Mouse (Mus musculus) left cerebral cortex, adult 8-10 months (tissue): ENCODE data around the gene Ttyh3. TPM values are rescaled to one million over a fixed set of nuclear protein-coding genes. Genes with fewer than 3 reads are reported as not detected.
A peak's percentile ranks its signal among the peaks of the same experiment; 100 is the strongest.
"Not testable (repeated sequence)": the region's sequence is repeated elsewhere in the genome, so short reads cannot be mapped to it uniquely, and the experiment has no call there.

Source experiments
- DNase-seq, 2 experiments: peaks; one replicate each; pipeline ENCODE4 v3.0.0; 2022; ENCODE audit warnings: low spot score in 2 of 2
- total RNA-seq, 4 experiments: library from RNA; stranded (reverse); gene quantifications; 2 replicates each; pipeline ENCODE4 v1.2.4; 2022

Gene Ttyh3
- total RNA-seq: 100 to 1,000 TPM; 173 to 201 (median 187) TPM

DNA sequence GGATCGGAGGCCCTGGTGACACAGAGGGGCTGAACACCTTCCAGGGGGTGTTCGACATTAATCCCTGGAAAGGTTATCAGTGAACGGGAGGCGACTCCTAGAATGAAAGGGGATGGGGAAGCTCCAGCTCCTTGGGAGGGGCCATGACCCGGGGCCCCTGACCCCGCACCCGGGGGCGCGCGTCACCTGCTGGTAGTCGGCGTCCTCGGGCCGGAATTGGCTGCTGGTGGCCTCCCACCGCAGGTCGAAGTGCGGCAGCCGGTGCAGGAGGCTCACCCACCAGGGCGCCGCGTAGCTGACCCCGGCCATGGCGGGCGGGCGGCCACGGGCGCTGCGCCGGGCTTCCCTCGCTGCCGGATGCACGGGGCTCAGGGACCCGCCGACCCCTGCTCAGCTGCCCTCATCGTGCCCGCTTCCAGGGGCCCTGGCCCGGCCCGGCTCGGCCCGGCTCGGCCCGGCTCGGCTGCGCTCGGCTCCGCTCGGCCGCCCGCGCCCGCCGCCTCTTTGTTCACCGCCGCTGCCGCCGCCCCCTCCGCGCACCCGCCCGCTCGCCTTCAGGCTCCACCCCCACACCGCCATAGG lies at the start of gene Ttyh3:
Gene Ttyh3 (minus strand): TSS at position 513 of the 582 bp plus-strand sequence.
- no peak for DNase-seq

- no peak for DNase-seq
Measured at GRCm38 (mm10) chr5:140695987-140696386, 47.2 kb upstream of the Ttyh3 start.

DNA sequence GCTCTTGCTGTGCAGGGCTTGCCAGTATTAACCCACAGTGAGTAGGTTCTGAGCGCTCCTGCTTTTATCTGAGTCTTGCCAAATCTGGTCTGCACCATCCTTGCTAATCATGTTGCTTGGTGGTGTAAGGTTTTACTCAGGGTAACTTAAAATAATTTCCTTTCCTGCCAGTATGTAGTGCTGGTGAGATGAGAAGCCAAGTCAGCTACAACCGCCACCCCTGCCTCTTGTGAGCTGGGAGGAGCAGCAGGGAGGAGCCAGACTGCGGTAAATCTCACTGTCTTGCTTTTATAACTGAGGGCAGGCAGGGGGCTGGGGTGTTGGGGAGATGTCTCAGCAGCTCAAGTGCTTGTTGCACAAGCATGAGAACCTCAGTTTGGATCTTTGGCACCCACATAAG lies 39.6 kb upstream of the Ttyh3 start:
- peak in 1 of 2 experiments; percentile 64 for DNase-seq

DNA sequence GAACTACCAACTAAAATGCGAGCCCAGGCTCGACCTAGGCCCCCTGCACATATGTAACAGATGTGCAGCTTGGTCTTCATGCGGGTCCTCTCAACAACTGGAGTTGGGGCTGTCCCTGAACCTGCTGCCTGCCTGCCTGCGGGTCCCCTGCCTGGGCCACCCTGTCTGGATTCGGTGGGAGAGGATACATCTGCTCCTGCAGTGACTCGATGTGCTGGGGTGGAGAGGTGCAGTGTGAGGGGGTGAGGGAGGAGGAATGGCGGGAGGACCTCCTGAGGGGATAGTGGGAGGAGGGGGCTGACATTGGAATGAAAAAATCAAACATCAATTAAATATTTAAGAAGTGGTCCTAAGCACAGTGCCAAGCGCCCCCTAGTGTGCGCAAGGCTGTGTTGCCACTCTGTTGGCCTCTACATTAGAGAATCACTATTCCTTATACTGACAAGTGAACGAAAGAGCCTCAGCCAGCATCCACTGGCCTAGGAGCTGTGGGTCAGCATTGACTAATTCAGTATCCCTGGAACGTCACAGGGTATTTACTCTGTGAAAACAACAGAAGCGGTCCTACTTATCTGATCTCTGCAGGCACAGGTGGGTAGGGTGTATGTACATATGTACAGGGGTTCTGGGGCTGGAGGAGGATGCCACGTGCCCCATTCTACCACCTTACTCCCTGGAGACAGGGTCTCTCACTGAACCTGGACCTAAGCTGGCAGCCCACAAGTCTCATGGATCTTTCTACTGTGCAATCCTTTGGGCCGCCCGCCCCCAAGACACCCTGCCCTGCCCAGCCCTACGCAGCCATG lies 35.7 kb upstream of the Ttyh3 start:
- DNase-seq: no peak

DNA sequence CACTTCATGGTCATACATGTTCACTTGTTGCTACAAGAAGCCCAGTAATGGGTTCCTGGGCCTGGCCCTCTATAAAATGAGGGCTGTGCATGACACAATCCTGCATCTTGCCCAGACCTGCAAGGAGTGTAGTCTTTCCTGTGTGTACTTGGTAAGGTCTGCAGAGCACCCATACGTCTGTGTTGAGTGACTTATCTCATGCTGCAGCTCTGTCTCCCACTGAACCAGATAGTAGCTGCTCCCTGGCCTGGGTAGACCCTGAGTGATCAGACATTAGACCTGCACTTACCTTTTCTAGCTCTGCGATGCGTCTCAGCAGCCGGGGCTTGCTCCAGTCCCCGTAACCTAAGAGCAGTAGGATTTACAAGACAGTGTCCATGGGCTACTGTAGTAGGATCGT lies 33.3 kb upstream of the Ttyh3 start:
- no peak for DNase-seq

DNA sequence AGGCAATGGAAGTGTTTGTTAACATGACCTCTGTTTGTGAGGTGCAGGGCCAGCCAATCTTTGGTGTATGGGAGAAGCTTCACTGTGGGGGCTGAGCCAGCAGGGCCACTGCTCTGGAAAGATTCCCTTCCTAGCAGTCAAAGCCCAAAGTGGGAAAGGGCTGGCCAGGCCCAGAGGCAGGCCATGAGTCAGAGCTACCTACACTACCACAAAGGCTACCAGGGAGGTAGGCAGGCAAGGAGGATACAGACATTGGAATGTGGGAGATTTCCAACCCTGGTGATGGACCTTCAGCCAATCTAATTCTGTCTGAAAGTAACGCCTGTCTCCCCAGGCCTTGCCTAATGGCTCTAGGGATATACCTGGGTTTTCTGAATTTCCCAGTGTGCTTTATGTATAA lies 32.1 kb upstream of the Ttyh3 start:
- DNase-seq: no peak

- DNase-seq: no peak
Measured at GRCm38 (mm10) chr5:140680051-140680450, 31.2 kb upstream of the Ttyh3 start.

- no peak for DNase-seq
Measured at GRCm38 (mm10) chr5:140677137-140677536, 28.3 kb upstream of the Ttyh3 start.

GRCm38 (mm10) chr5:140675640-140676039 lies 26.8 kb upstream of the Ttyh3 start:
- peak in 1 of 2 experiments; percentile 65 for DNase-seq

DNA sequence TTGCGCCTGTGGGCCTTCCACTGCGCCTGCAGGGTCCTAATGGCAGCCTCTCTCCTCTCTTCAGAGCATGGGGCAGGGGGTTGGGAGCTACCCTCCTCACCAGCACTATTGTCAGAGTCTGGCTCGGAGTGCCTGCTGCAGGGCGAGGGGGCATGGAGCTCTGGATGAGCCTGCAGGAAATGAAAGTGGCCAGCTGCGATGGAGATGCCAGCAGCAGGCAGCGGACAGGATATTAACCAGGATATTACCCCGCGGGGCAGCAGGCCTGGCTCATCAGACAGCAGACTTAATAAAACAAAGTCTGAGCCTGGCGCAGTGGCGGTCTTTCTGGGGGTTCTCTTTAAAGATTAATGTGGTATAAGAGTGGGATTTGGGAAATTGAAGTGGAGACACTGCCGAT lies 26.2 kb upstream of the Ttyh3 start:
- no peak for DNase-seq

DNA sequence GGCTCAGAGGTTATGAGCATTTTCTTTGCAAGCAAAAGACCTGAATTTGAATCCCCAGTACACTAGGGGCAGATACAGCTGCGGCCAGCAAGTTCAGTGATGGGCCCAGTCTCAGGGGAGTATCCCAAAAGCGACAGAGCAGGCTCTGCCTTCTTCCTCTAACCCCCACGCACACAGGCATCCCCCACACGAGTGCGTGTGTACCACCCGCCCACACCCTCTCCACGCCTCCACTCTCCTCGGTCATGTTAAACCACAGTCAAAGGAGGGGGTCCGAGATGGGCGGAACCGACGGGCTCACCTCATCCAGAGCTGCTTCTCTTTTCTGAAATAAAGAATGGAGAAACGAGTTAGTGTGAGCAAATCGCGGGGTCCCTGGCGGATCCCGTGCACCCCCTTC lies 25.2 kb upstream of the Ttyh3 start:
- no peak for DNase-seq

DNA sequence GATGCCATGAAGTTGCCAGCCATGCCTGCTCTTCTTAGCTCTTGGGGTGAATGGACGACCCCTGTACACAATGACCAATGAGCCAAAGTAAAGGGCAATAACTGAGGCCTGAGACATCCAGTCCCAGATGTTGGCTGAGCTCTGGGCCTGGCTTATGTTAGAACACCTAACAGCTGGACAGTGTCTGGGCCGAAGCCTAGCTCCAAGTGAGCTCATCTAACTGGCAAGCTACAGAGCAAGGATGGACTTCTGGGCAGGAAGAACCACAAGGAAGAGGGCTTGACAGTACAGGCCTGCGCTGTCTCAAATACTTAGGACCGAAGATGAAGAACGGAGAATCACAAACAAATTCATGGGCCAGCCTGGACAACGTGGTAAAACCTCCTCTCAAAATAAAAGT lies 23.8 kb upstream of the Ttyh3 start:
- DNase-seq: not testable (repeated sequence)

GRCm38 (mm10) chr5:140672115-140672514 lies 23.3 kb upstream of the Ttyh3 start:
- no peak for DNase-seq

- no peak for DNase-seq
Measured at GRCm38 (mm10) chr5:140663621-140664180, 14.9 kb upstream of the Ttyh3 start.

DNA sequence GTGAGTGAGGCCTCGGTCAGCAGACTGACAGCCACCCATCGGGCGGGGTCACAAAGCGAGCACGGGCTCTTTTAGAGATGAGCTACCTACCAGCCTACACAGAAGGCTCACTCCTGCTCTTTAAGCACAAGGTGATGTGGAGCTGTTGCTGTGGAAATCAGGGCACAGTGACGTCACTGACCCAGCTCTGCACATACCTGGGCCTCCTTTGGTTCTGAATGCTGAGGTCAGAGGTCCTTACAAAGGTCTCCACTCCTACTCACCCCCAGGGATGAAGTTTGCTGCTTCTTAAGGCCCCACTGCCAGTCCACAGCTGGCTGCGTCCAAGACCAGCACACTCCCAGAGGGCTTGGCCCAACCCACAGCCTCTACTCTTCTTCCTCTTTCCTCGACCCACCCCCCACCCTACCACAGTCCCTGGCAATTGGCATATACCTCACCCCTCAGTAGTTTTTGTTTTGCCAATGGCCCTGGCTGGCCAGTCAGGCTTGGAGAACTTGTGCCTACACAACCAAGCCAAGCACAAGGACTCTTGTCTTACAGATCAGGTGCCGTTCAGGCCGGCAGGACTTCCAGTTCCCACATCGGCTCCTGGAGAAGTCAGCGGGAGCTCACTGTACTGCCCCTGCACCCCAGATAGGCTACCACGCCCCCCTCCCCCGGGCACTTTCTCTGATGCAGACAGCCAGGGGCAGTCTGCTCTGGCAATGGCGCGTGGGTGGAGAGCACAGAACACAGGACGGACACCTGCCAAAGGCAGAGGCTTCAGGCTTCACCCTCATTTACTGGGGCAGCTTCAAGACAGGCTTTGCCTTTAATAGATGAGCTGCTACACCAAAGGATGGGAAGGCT lies 14.1 kb upstream of the Ttyh3 start:
- no peak for DNase-seq

- DNase-seq: peak in 1 of 2 experiments; percentile 65
Measured at GRCm38 (mm10) chr5:140661875-140662643, 13.2 kb upstream of the Ttyh3 start.

GRCm38 (mm10) chr5:140661427-140661826 lies 12.6 kb upstream of the Ttyh3 start:
- DNase-seq: no peak

DNA sequence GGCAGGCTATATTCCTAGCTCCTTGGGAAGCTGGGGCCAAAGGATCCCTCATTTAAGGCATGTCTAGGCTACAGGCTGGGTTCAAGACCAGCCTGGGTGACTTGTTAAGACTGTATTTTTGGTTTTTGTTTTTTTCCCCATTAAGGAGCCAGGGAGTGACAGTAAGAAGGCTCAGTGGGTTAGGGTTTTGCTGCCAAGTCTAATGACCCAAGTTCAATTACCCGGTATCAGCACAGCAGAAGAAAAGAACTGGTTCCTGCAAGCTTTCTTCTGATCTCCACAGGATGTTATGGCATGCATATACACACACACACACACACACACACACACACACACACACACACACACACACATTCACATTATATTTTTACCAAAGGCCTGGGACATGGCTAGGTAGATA lies 11.6 kb upstream of the Ttyh3 start:
- DNase-seq: no peak

GRCm38 (mm10) chr5:140659607-140660272 lies 10.9 kb upstream of the Ttyh3 start:
- peak; percentile 59 to 93 for DNase-seq

- DNase-seq: no peak
Measured at GRCm38 (mm10) chr5:140654096-140654845, 5.4 kb upstream of the Ttyh3 start.
